Mouse (Mus musculus) T-helper 1 cell (primary cell): ENCODE measurements at regions not wholly inside any gene's neighbourhood (a gene's known extent, or its start where the extent isn't known, plus 50 kb on each side); places are given as distances from the start of the nearest gene placed in this dataset.

Source experiments
- in situ Hi-C: fragments of 300-600 bp; cut with MboI, MseI; formaldehyde crosslinking; loops from one replicate; pipeline ENCODE4 v1.15.1; 2025; ENCODE audit warnings: high pct_unique_total_duplicates

DNA sequence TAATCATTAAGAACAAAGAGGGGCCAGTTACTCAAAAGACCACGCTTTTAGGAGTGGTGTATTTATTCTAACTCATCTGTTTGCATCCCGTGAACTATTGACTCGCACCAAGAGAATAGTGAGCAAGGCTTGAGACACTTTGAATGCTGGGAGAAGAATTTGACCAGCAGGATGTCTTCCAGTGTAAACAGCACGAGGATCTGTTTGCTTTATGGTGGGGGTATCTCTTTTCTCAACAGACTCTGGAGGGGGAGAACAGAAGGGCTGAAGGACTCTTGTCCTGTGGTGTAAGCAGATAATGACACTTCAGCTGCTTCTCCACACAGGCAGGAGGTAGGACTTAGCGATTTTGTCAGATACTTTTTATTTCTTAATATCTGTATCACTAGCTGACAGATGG is 168.0 kb downstream of the Dact1 start:
- in situ Hi-C loops = no loop called here

DNA sequence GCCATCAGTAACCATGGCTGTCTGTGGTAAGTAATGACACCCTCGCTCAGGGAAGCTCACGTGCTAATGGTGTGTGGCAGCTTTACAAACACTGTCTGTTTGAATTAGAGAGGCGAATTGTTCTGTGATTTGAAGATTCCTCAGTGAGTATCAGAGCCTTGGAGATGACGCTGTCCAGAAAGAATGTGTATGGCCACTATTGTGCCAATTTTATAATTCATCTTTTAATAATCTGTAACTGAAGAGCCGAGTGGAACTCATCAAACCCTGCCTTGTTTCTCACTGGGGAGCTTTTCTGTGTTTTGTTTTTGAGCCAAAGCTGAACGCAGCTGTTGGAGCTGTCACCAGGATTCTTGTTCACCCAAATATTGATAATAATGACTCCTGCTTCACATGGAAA is 171.7 kb downstream of the Dact1 start:
- in situ Hi-C loops = no loop called here

DNA sequence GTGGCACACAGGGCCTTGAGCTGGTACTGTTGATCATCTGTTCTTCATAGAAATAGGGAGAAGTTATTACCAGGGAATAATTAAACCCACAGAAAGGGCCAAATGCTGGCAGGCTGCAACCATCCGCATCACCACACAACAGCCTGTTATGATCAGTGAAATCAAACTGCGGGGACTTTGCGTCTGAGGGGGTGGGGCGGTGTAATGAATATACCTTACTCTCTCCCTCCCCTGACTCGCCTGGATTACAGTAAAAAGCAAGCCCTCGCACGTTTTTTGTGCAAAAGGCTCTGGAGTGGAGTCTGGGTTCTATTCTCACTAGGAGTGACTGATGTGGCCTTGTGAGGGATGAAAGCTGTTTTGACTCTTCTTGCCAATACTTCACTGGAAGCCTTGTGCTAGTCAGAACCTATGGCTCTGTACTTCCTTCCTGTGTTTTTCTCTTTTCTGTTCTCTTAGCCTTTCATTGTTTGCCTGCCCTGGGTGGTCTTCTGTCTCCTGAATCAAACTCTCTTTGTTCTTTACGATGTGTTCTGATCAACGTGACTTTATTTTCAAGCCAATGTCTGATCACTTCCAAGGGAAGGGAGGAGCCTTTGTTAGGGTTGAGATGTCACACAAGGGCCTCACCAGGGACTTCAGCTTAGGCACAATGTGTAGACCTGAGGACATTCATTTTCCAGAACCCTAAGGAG is 172.4 kb downstream of the Dact1 start:
- in situ Hi-C loops = no loop called here

DNA sequence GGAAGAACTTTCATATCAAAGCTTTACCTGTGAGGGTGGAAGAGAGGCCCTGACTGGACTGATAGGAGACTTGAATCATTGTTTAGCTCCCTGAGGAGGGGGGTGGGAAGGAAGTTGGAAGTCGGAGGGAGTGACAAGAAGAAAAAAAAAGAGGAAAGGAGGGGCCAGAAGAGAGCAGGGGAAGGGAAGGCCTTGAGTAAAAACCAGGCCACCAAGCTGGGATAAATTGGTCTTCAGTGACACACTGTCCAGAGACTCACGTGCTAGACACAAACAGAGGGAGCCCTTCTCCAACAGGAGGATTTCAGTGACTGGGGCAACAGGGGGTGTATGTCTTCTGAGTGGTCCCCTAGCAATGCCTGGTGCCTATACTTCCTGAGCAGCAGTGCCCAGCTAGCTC is 172.9 kb downstream of the Dact1 start:
- in situ Hi-C loops = no loop called here

DNA sequence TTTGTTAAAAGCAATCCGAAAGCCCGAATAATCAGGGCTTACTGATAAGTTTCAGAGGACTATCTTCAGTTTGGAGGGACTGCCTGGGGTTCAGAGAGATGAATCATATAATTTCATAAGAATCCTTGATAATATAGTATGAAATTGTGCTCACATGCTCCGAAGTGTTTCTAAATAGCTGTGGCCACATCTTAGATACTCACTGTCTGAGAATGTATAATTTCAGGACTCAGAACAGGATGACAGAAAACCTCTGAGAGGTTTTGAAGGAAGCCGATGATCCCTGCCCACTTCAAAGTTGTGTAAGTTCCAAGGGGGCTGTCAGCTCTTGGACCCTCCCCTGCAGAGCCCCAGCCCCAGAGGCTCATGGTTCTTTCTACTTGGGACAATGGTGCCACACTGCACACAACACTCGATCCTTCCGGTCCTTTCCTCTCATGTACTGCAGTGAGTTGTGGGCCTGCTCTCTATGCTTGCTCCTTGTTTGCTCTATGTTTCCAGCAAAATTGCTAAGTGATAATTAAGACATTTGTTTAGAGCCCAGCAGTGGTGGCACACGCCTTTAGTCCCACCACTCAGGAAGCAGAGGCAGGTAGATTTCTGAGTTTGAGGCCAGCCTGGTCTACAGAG is 174.0 kb downstream of the Dact1 start:
- in situ Hi-C loops = no loop called here

DNA sequence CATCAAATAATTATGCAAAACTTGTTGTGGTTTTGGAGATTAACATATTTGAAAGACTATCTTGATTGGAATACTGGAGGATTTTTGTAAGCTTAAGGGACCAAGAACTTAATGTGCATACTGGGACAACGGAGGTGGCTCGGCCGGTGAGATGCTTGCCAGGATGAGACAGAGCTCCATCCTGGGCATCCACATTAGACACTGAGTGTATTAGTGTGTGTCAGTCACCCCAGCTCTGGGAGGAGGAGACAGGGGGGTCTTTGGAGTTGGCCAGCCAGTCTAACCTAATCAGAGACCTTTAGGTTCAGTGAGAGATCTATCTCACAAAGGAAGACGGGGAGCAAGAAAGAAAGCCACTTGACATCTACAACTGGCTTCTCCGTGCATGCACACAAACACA is 174.6 kb downstream of the Dact1 start:
- in situ Hi-C loops = no loop called here

DNA sequence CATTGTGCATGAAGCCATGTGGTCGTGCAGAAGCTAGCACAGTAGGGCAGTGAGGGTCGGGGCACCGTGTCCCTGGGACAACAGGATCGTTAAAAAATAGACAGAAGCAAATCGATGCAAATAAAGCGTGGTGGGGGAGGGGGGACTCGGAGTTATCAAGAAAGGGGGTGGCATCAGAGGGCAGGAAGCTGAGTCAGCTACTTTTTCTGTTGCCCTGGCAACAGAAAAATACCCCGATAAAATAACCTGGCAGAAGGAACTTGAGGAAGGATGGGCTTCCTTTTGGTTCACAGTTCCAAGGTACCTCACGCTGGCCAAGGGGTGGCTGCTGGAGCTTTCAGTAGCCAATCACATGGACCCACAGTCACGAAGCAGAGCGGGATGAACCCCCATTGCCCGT is 176.4 kb downstream of the Dact1 start:
- in situ Hi-C loops = no loop called here

DNA sequence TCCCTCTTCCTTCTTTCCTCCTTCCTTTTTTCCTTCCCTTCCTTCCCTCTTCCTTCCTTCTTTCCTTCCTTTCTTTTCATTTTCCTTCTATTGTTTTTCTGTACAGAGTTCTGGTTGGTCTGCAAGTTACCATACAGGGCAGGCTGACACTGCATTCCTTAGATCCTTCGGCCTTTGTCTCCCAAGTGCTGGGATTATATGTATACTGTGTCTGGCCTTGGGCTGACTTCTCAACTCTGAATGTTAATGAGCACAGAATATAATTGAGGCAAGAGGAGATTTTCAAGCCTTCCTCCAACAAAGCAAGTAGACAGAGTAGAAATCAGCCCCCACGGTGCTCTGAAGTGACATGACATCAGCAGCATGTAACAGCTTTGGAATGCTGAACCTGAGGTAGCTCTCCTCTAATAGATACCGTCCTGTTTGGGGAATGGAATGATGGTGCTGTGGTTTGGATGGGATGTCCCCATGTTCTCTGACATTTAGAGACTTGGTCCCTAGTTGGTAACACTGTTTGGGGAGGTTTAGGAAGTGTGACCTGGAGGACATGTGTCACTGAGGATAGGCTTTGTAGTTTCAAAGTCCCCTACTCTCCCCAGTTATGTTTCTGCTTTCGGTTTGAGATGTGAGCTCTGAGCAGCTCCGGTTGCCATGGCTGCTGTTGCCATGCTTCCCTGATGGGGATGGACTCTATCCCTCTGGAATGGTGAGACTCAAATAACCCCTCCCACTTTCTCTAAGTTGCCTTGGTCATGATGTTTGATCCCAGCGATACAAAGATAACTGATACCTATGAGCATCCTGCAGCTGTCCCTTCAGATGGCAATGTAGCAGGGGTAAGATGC is 178.1 kb downstream of the Dact1 start:
- in situ Hi-C loops = no loop called here

DNA sequence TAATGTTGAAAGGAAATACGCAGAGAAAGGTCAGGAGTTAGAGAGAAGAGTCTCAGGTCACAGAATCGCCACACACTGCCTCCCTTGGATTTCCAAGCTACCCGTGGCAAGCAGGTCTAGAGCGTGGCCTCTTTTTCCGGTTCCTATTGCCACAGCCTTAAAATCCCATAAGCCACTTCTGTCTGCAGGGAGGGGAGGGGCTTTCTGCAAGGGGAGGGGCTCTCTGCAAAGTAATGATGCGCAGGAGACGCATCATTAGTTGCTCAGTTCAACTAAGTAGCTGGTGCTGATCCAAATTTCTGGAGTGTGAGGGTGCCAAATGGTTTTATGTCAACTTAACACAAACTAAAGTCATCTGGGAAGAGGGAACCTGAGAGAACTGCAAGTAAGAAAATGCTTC is 179.6 kb downstream of the Dact1 start:
- in situ Hi-C loops = no loop called here

DNA sequence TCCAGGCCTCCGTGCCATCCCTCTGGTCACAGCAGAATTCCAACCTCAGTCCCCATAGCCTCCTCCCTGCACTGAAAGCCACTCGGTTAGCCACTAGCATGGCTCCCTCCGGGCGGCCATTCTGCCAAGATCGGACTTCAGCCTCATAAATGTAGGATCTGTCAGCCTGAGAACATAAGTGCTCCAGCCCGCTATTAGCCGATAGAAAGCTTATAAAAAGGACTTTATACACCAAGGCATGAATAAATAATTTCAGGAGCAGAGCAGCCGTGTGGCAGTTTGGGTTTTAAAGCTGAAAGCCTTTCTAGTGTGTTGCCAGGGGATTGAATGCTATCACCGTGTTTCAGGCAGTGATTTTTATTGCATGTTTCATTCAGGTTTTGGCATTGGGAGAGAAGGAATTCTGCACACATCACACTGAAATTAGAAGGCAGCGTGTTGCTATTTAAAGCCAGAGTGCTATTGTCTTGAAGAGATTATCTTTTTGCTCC is 185.2 kb downstream of the Dact1 start:
- in situ Hi-C loops = no loop called here

DNA sequence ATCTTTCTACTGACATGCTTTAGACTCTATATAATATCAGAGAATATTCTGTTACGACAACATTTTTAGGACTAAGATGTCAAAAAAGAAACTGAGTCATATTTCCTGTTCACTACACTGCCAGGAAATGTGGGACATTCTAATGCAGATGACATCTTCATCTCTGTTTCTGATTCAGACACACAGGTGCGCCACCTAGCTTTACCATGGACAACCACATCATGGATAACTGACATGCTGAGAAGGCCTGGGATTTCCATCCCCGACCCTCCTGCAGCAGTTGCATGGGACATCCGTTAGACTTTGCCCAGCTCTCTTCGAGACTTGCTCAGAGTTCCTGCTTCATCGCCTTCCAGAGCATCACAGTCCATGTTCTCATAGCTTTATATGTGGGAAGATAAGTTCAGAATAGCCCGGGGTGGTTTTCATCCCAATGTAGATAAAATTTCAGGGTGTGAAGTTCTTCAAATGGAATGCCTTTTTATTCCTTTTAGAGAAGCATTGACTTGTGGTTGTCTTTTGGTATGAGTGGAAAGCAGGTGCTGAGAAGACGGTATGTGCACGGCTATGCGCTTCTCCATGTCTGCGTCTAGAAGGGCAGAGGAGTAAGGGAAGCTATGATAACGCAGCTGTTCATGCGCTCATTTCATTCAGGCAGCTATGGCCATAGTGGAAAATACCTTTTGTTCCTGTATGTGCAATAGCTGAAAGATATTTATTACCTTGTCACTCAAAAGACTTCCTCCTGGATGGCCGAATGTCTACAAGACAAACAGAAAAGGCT is 188.8 kb downstream of the Dact1 start:
- in situ Hi-C loops = no loop called here

DNA sequence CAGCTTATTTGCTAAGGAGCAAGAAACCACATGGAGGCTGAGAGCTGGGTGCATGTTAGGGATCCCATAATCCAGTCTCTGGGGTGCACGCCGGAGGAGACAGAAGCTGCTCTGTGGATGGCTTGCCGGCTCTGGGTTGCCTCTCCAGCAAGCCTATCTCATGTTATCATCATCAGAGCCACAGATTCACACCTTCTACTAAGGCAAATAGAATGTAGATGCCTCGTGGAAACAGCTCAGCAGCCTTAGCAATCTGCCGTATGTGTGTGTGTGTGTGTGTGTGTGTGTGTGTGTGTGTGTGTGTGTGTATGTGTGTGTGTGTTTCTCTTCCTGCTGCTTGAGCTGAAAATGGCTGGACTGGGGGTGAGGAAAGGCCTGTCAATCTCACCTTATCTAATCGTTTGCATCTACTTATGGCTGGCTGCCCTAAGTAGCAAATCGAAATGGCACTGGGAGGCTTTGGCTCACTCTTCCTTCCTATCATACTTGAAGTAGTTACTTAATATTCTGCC is 191.7 kb downstream of the Dact1 start:
- in situ Hi-C loops = no loop called here

DNA sequence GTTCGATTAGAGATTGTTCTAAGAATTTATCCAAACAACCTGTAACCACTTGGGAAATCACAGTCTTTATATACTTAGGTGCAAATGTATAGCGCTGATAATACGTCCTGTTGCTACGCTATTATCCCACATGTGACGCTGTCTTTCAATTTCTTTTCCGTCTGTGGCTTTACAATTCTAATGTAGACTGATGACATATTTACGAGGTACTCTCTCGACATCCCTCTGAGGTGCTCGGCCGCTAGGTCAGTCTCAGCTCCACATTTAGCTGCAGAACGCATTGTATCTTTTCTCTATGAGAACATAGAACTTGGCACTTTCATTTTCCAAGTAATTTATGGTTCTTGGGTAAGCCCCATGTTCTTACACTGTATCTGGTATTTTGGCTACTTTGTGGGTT is 193.6 kb downstream of the Dact1 start:
- in situ Hi-C loops = no loop called here

DNA sequence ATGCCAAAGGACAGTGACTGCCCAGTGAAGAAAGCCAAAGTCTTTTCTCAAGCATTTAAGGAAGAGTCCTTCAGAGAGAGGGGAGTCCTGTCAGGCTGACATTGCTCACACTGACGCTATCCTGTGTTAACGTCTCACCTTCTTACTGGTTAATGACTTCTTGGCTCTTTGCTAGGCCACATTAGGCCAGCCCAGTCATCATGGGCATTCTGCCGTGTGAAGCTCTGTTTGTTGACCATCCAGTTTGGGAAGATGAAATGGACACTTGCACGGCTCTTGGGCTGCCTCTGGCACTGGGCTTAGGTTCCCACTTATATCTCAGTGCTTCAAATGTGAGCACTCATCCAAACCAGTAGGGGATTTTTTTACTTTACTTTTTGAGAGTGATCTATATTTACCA is 196.5 kb downstream of the Dact1 start:
- in situ Hi-C loops = no loop called here

DNA sequence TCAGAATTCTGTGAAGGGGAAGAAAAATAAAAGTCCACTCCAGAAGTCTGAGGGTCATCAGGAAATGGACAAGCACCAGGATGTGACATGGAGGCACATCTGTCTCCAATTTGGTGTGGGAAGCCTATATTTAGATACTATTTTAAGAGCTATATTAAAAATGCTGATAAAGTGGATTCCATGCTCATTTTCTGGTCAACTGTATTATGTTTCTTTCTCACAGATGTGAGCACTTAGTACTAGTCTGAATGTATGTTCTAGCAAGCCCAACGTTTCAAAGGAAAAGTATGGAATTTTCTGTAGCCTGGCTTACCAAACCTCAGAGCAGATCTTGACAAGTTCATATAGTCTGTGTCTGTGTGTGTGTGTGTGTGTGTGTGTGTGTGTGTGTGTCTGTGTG is 197.0 kb downstream of the Dact1 start:
- in situ Hi-C loops = no loop called here

DNA sequence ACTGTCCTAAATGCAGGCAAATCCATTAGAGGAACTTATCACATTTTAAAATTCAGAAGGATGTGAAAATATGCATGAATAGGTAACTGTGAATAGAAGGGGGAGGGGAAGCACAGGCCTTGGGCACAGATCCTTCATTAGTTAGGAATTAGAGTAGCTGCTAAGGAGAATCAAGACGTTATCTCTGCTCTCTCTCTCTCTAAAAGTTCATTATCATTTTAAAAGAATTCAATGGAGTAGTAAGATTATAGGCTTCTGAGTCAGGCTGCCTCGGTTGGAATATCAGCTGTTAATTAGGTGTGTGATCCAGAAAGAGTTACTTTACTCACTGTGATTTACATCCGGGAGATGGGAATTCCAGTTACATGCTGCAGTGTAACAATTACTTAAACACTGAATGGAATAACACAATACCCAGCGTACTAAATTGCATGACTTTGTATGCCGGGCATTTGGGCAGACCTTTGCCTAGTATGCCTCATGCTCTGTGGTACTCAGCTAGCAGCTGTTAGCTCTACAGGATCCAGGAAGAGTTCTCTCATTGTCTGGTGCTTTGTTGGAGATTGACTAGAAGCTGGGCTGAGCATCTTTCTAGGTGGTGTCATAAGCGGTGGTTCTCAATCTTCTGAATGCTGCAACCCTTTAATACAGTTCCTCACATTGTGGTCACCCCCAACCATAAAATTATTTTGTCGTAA is 203.4 kb downstream of the Dact1 start:
- in situ Hi-C loops = no loop called here

DNA sequence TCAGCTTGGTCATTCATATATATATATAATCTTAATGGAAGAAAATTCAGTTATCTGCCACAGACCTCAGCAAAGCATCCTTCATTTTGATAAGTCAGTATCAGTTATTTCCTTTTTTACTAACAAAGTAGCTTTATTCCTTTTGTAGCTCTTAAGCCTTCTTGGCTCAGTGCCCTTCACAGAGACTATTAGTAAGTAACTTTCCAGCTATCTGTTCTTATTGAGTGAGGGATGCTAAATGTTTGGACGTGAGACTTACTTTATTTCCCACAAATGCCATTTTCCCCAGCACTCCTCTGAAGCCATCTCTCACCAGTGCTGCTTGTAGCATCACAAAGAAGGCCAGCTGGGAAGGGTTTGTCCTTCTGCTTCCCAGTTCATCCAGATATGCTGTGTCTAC is 209.8 kb downstream of the Dact1 start:
- in situ Hi-C loops = no loop called here

DNA sequence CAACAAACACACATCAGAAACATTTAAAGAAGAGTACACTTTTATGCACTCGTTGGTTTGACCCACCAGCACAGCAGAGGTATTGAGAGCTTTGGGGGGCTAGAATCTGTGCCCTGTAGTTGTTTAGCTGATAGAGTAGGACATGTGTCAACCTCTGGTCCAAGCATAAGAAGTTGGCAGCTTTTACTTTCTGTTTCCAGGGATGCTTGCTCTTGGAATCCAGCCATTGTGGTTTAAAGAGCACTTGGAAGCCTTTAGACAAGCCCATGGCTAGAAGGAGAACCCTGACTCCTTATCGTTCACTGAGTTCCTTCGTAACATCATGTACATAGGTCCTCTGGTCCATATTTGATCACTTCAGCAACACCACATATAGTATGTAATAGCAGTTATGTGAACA is 212.3 kb downstream of the Dact1 start:
- in situ Hi-C loops = no loop called here

DNA sequence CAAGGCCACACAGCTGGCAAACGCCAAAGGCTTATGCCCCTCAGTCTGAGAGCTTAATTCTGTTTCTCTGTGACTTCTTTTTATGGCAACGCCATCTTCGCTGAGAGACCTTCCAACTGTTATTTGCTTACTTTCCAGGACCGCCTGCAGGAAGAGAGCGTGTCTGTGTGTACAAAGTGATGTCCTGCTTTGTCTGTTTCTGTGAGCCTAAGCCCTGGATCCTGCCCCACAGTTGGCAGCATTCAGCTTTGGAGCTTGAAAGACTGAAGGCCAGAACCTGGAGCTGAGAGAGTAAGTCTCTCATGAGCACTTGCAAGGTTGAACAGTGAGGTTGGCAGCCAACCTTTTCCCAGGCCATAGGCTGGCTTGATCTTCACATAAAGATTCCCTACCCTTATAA is 212.8 kb downstream of the Dact1 start:
- in situ Hi-C loops = no loop called here

DNA sequence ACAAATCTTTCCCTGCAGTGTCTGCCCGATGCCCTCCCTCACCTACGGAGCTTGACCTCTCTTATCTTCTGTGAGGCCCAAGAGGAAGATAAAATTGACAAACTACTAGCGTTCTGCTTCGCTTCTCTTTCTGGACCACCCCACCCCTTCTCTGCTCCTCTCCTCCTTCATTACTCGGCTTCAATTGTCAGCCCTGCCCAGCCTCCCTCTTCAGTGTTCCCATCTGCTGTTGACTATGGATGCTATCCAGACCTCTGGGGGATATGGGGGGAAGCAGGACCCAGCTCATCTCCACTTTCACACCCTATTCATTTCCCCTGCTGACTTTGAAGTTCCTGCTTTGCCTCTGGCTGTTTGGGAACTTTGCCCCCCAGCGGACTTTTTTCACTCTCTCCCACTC is 214.5 kb downstream of the Dact1 start:
- in situ Hi-C loops = no loop called here

DNA sequence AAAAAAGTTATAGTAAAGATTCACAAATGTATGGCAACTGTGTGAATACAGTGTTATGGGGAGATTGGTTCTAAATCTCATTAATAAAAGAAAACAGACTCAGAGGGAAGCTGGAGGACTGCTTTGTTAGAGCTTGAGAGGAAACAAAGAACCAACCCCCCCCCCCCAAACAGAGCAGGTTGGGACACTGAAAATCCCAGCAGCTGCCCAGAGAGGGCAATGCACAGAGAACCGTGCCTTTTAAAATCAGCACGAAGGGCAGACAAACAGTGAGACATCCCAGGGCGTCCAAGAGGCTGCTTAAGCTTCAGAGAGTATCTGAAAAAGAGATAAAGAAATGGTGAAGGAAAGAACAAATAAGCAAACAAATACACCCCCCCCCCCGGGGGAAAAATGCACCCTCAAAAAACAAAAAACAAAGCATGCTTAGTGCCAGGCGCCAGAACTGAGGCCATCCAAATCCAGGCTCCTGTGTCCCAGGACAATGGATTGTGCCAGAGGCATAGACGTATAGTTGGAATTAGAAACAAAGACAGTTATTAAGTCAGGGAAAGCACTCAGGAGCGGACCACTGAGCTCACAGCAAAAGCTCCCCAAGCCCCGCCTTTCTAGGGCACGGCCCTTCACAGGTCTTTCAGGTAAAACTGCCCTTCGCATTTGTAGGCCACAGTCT is 215.7 kb downstream of the Dact1 start:
- in situ Hi-C loops = no loop called here
